Mouse (Mus musculus) spleen, adult 2 months (tissue): Measurements from ENCODE around the gene Hrh2. TPM values are rescaled to one million over a fixed set of nuclear protein-coding genes. Genes with fewer than 3 reads are reported as not detected.

Source experiments
- DNase-seq, 2 experiments: peaks; one replicate each; pipeline versions ENCODE4 v3.0.0 to v3.0.0-alpha.2; 2012 to 2021; ENCODE audit warnings: low spot score in 2 of 2, low read depth in 1 of 2
- H3K27ac ChIP-seq: fragments of 200-500 bp; 2 replicates; pipeline ENCODE4 v1.5.1; 2012; ENCODE audit warnings: low read length, inconsistent platforms; ENCODE audit not compliant: insufficient read depth
- H3K27me3 ChIP-seq: fragments of 200-500 bp; 2 replicates; pipeline ENCODE4 v1.6.1; 2012; ENCODE audit warnings: mild to moderate bottlenecking, moderate library complexity, low read length, inconsistent platforms; ENCODE audit not compliant: control insufficient read depth, insufficient read depth
- H3K36me3 ChIP-seq: fragments of 200-500 bp; 2 replicates; pipeline ENCODE4 v1.6.1; 2012; ENCODE audit warnings: mild to moderate bottlenecking, low read length, inconsistent platforms; ENCODE audit not compliant: control insufficient read depth, insufficient read depth
- H3K4me1 ChIP-seq: fragments of 200-500 bp; 2 replicates; pipeline ENCODE4 v1.6.1; 2011; ENCODE audit warnings: inconsistent platforms; ENCODE audit not compliant: control insufficient read depth, insufficient read depth, insufficient read length
- H3K4me3 ChIP-seq: fragments of 200-500 bp; 2 replicates; pipeline ENCODE4 v1.5.1; 2011; ENCODE audit warnings: mild to moderate bottlenecking, inconsistent platforms; ENCODE audit not compliant: insufficient read depth, insufficient read length; ENCODE audit errors: extremely low read depth
- CTCF ChIP-seq: fragments of 200-500 bp; IDR thresholded peaks from 2 replicates; pipeline ENCODE4 v1.5.1; 2011; ENCODE audit warnings: mild to moderate bottlenecking, inconsistent platforms; ENCODE audit not compliant: insufficient read depth, insufficient read length, insufficient replicate concordance; ENCODE audit errors: extremely low read depth
- POLR2A ChIP-seq: fragments of 200-500 bp; IDR thresholded peaks from 2 replicates; pipeline ENCODE4 v1.6.1; 2011; ENCODE audit warnings: low read depth, low read length, inconsistent platforms
- WGBS: fragments of 180-500 bp; shearing (Covaris S2); methylation state at CpG from one replicate; pipeline ENCODE4 v1.1.7; 2018; 5-methylcytosine and 5-hydroxymethylcytosine counted together
- polyA plus RNA-seq: library from polyadenylated mRNA; depleted of rRNA; stranded (reverse); fragments of >200 nt; gene quantifications from 2 replicates; pipeline ENCODE4 v1.2.3, GENCODE M21; 2012

Hrh2 gene
- polyA plus RNA-seq, 1 experiment: 4.0 TPM

DNA sequence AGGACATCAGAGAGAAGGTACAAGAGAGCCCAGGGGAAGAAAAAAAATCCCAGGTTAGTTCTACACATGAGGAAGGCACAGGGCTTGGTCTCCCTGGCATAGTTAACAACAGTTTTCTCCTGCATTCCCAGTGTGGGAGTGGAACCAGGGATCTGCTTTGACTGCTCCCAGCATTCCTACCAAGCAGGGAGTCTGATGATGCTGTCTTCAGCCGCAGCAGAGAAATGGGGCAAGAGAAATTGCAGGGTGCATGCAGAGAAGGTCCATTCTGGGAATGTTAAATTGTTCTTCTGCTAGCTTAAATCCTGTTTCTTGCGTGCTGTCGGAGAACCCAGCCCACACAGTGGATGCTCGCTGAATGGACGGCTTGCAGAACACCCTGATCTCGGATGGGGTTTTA is 26.2 kb upstream of the Hrh2 start:
- no peak for TF ChIP-seq CTCF
- no peak for TF ChIP-seq POLR2A
- Histone ChIP-seq H3K27ac (no peak overlapping the region), H3K36me3 (no peaks in the 10 kb centered on the region), H3K27me3 (no peaks in the 10 kb centered on the region), H3K4me1 (no peaks in the 10 kb centered on the region), H3K4me3 (no peak overlapping the region)
- DNase-seq: no peak
- WGBS: 94% methylated on average over 6 of the region's 6 CpGs

DNA sequence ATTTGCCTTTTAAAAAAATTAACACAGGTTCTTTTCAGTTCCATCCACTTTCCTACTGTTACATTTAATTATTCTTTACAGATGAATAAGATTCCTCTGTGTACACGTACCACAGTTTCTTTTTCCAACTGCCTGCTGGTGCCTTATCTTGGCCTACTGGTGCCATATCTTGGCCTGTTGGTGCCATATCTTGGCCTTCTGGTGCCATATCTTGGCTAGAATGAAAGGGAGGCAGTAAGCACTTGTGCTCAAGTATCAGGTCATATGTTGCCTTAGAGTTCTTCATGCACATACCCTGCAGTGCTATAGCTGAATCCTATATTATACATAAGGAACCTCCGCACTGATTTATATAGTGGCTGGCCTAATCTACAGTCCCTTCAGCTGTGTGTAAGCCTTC is 24.9 kb upstream of the Hrh2 start:
- no peaks in the 10 kb centered on the region for H3K4me1 ChIP-seq
- no peak overlapping the region for H3K4me3 ChIP-seq
- TF ChIP-seq CTCF: no peak
- TF ChIP-seq POLR2A: no peak
- no peaks in the 10 kb centered on the region for H3K36me3 ChIP-seq
- DNase-seq: no peak
- H3K27me3 ChIP-seq: no peaks in the 10 kb centered on the region
- no peak overlapping the region for H3K27ac ChIP-seq
- WGBS: 91% methylated on average over 2 of the region's 2 CpGs

DNA sequence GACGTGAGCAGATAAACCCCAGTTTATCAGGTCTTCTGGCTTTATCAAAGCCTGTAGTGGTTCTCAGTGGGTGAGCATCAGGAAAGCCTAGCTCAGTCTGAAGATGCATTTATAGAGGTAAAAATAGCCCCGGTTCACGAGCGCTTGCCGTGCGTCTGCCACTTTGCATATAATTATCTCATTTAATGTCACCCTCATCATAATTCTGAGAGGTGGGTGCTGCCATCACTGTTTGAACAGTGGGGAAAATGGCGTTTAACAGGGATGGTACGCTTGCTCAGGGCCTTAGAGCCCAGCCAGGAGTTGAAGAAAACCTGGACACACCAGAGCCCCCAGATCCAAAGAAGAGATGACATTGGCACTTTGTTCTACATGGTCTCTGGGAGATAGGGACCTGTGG is 23.3 kb upstream of the Hrh2 start:
- H3K27me3 ChIP-seq: no peaks in the 10 kb centered on the region
- no peak for TF ChIP-seq CTCF
- no peak for TF ChIP-seq POLR2A
- no peaks in the 10 kb centered on the region for H3K36me3 ChIP-seq
- H3K4me3 ChIP-seq: no peak overlapping the region
- no peak overlapping the region for H3K27ac ChIP-seq
- no peaks in the 10 kb centered on the region for H3K4me1 ChIP-seq
- DNase-seq: no peak
- WGBS: 89% methylated on average over 8 of the region's 8 CpGs

DNA sequence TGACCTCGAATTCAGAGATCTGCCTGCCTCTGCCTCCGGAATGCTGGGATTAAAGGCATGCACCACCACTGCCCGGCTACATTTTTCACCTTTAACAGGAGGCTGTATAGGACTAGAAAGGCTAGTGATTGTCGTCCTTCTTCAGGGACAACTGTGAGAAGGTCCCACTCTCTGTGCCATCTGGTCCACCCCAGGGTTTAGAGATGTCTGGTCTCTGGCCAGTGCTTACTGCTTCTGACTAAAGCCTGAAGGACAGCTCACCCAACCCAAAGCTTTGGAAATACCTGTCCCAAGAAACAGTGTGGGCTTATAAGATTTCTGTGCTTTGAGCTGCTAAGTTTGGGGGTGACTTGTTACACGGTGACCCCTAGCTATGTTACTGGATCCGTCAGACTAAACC is 21.6 kb upstream of the Hrh2 start:
- Histone ChIP-seq H3K4me1 (no peaks in the 10 kb centered on the region), H3K27ac (no peak overlapping the region), H3K4me3 (no peak overlapping the region), H3K36me3 (no peaks in the 10 kb centered on the region), H3K27me3 (no peaks in the 10 kb centered on the region)
- no peak for TF ChIP-seq CTCF
- no peak for TF ChIP-seq POLR2A
- DNase-seq: no peak
- WGBS: 89% methylated on average over 6 of the region's 6 CpGs

DNA sequence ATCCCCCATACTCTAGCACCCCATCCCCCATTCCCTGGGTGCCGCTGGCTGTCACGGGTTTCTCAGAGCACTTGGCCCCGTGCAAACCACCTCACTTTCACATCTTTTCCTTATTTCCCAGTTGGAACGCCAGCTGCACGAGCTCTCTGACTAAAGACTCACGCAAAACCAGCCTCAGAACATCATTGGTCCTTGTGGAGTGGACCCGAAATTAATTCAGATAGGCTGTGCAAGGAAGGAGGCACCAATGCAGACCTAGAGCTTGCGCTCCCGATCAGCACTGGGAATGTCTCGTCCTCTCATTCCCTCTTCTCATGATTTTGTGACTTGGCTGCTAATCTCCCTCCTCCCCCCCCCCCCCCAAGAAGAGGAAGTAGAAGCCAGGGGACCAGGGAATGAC is 20.6 kb upstream of the Hrh2 start:
- Histone ChIP-seq H3K27ac (no peak overlapping the region), H3K36me3 (no peaks in the 10 kb centered on the region), H3K4me3 (no peak overlapping the region), H3K27me3 (no peaks in the 10 kb centered on the region), H3K4me1 (no peaks in the 10 kb centered on the region)
- WGBS: 89% methylated on average over 10 of the region's 10 CpGs
- no peak for DNase-seq
- TF ChIP-seq CTCF (no peak), POLR2A (no peak)

DNA sequence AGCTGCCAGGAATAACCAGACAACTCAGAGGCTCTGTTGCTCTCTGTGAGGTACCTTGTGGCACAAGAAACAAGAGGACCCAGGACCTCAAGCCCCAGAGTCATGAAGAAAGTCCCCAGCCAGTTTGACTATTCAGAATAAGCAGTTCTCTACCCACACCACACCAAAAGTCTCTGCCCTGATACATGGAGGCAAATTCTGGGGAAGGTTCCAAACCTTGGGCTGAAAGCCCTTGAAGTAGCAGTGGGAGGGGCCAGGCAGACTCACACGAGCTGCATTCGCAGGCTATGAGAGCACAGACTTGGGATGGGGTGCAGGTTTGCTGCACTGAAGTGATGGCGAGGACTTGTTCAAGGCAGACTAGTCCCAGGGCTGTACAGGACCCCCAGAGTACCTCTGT is 20.2 kb upstream of the Hrh2 start:
- no peak overlapping the region for H3K4me3 ChIP-seq
- TF ChIP-seq CTCF: no peak
- TF ChIP-seq POLR2A: no peak
- no peaks in the 10 kb centered on the region for H3K36me3 ChIP-seq
- H3K27me3 ChIP-seq: no peaks in the 10 kb centered on the region
- 81% methylated on average over 3 of the region's 3 CpGs for WGBS
- no peaks in the 10 kb centered on the region for H3K4me1 ChIP-seq
- no peak for DNase-seq
- no peak overlapping the region for H3K27ac ChIP-seq

DNA sequence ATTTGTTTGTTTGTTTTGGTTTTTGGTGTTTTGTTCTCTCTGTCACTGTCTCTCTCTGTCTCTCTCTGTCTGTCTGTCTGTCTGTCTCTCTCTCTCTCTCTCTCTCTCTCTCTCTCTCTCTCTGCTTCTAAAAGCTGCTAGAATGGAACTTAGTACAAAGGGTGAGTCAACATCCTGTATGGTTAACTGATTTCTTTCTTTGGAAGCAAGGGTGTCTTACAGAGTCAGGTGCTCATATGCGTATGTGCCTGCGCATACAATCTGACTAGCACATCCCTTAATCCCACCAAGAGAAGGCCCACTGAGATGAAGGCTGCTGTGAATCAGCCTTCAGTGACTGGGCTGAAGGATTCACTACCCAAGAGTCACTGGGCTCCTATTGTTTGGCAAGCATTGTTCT is 18.0 kb upstream of the Hrh2 start:
- H3K27ac ChIP-seq: no peak overlapping the region
- no peak for DNase-seq
- H3K4me3 ChIP-seq: no peak overlapping the region
- no peak for TF ChIP-seq POLR2A
- TF ChIP-seq CTCF: no peak
- H3K4me1 ChIP-seq: no peaks in the 10 kb centered on the region
- 79% methylated on average over 2 of the region's 2 CpGs for WGBS
- H3K36me3 ChIP-seq: no peaks in the 10 kb centered on the region
- H3K27me3 ChIP-seq: no peaks in the 10 kb centered on the region
